Mouse (Mus musculus): ENCODE results near the gene Cd151. TPM values are rescaled to one million over a fixed set of nuclear protein-coding genes. Genes with fewer than 3 reads are reported as not detected.

Cd151 gene
- total RNA-seq, 2 experiments from 2014 or later = 30.7 to 31.4 TPM

DNA sequence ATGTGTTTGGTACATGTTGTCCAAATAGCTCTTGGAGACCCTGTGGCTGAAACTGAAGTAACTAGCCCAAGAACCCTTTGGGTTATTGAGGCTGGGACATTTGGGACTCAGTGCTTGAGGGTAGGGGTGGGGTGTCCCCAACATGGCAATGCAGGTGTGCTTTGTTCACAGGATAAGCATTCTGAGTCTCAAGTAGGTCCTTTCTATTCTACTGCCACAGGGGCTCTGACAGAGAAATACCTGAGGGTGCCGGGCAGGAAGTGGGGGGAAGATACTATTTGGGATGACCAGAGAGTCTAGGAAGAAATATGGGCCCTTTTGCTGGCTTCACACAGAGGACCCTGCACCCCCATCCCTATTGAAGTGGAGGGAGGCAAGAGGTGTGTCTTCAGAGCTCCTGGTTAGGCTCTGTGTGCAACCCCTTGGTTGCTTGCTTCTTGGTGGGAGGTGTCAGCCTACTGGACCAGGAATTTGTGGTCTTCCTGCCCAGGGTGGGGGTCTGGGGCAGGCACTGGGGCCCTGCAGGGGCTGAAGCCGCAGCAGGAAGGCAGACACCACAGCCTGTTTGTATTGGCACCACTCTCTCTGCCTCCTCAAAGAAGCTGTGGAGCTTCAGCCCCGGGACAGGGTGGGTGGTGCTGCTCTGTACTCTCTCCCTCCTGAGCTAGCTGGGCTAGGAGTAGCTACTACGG is 10.5 kb downstream of the Cd151 start:
- Histone ChIP-seq H3K4me3 (no peak overlapping the region), H3K27ac (peak overlapping the region; percentile 40; the same call in 1 of the 2 replicates)
- no peak for TF ChIP-seq CTCF (IDR thresholded peaks at IDR 0.05)
- intact Hi-C loops (cut with DNase I) = no loop called here
- DNase-seq (ENCODE audit: extremely low spot score in 1 of 2, low spot score in 2 of 2) = no peak

DNA sequence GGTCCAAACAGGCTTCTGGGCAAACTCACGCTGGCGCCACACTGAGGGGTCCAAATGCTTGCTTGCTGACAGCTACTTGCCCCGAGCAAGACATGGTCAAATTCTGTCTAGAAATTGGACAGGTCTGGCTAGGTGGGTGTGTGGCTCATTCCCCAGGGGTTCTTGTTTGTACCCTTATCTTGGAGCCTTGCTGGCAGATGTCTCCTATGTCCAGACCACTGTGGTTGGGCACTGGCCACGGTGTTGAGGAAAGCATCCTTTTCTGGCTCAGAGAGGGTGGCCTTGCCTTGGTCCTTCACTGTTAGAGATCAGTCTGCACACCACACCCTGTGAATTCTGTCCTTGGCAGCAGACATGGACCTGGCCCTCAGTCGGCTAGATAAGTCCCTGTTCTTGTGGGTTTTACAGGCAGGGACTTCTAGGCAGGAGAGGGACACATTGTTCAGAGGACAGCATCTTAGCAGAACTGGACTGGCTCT is 11.1 kb downstream of the Cd151 start:
- Histone ChIP-seq H3K4me3 (no peak overlapping the region), H3K27ac (peak overlapping the region; percentile 15; the same call in 1 of the 2 replicates)
- TF ChIP-seq CTCF (IDR thresholded peaks at IDR 0.05) = no peak
- DNase-seq (ENCODE audit: extremely low spot score in 1 of 2, low spot score in 2 of 2) = no peak
- intact Hi-C loops (cut with DNase I) = no loop called here

DNA sequence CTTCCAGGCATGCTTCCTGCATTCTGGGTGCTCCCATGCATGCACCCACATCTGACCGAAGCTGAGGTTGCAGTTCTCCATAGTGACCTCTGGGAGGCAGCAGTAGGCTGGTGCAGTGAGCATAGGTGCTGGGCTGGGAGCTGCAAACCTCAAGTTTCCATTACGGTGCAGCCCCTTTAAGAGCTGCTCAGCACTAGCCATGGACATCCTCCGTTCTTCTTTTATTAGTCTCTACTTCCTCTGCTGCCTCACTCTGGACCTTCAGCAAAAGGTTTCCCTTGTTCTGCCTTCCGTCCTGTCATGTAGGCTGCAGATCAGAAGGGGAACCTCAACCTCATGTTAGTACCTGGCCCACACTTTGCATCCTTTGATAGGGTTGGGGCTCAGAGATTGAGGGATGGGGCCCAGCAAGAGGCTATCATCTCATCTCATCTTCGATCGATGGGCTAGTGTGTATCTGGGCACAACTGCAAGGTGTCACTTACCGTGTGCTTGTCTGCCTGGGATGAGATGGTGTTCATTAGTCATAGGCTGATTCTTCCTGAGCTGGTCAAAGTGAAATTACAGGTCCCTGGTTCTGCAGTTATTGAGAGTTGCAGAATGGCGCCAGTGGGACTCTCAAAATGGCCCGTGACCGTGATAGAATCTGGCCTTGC is 13.8 kb downstream of the Cd151 start:
- TF ChIP-seq CTCF (IDR thresholded peaks at IDR 0.05) = peak; percentile 92
- peak; percentile 66 to 67 for DNase-seq (ENCODE audit: extremely low spot score in 1 of 2, low spot score in 2 of 2)
- intact Hi-C loops (cut with DNase I) = loop anchor here (1.0 to 2.0 kb wide), 2 partner anchors 44 to 186 kb away; no protein-coding TSS in a partner anchor
- no peak overlapping the region for H3K27ac ChIP-seq
- 0 out of 2 replicates have a peak overlapping the region, but pooled peaks have one; percentile 13 for H3K4me3 ChIP-seq

DNA sequence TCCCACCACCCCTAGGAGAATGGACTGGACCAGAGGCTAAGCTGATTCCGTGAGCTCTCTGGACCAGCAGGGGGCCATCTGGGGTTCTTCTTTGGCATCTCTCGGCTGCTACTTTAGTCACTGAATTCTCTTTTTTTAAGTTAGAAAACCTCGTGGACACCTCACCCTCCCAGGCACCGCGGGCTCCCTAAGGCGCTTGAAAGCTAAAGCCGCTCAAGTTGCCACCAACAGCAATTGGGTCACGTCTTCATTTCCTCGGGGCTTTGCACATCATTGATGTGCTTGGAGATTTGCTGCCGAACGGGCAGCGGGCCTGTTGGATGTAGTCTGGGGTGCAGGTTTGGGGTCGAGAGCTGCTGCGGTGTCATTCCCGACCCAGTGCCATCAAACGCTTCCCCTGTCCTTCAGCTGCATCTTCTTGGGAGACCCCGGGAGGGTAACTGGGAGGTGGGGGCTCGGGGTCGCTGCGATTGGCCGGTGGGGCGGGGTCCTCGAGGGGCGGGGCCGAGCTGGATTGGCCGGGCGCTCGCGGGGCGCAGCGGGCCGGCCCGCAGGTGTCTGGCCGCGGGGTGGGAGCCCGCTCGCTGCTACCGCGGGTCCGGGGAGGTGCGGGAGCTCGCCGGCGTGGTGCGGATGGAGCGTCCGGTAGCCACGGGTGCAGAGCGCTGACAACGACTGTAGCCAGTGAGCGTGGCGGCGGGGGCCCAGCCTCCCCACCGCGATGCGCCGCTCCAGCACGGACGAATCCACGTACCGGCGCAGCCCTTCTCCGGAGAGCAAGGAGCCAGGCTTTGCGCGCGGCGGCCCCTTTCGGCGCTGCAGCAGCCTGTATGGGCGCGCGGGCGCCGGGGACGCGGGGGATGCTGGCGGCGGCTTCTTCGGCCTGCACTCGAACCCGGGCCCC is 14.6 kb downstream of the Cd151 start:
- H3K4me3 ChIP-seq = peak overlapping the region; percentile 57
- peak overlapping the region; percentile 57 for H3K27ac ChIP-seq
- intact Hi-C loops (cut with DNase I) = loop anchor here (2.0 kb wide), 1 partner anchor 185 kb away; no protein-coding TSS in a partner anchor
- peak; percentile 50 to 60 for DNase-seq (ENCODE audit: extremely low spot score in 1 of 2, low spot score in 2 of 2)
- TF ChIP-seq CTCF (IDR thresholded peaks at IDR 0.05) = peak; percentile 51

DNA sequence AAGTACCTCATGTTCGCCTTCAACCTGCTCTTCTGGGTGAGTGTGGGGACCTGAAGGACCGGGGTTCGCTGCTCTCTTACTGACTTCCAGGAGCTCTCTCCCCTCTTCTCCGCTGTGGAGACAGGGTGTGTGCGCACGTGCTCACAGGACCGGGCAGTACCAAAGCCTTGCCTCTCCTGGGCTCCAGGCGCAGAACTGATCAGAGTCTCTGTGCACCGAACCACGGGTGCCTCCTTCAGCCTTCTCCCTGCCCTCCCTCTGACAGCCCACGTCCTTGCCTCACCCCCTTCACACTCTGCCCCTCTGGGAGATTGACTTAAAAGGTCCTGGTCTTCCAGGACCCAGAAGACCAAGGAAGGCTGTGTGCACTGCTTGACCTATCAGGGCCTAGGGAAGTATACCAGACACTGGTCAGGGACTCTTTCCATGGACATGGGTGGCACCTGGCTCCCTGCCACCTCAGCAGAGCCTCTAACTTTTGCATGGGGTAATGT is 15.4 kb downstream of the Cd151 start:
- Histone ChIP-seq H3K4me3 (peak overlapping the region; percentile 57), H3K27ac (no peak overlapping the region; the same call in 1 of the 2 replicates)
- DNase-seq (ENCODE audit: extremely low spot score in 1 of 2, low spot score in 2 of 2) = no peak
- intact Hi-C loops (cut with DNase I) = no loop called here
- TF ChIP-seq CTCF (IDR thresholded peaks at IDR 0.05) = no peak

DNA sequence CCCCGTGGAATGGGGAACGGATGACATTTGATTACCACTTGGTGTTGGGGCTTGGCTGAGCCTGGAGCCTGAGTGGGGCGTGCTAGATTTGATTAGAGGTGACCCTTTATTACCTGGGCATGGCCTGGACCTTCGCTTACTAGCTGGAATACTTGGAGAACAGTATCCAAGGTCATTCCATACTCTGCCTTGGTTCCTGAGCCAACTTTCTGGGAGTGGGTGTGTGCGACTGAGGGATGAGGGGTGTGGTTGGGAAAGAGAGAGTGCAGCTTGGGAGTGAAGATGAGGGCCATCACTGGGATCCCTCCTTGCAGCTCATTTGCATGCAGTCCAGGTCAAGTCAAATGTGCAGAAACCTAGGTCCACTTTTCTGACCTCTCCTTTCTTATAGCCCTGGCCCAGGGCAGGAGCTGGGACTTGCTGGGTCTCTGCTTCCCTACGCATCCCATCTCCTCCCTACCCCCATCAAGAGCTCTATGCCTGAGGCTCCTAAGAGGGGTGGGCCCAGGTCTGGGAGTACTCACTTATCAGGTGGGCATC is 16.0 kb downstream of the Cd151 start:
- Histone ChIP-seq H3K27ac (no peak overlapping the region), H3K4me3 (no peak overlapping the region)
- no peak for TF ChIP-seq CTCF (IDR thresholded peaks at IDR 0.05)
- no peak for DNase-seq (ENCODE audit: extremely low spot score in 1 of 2, low spot score in 2 of 2)
- intact Hi-C loops (cut with DNase I) = no loop called here

DNA sequence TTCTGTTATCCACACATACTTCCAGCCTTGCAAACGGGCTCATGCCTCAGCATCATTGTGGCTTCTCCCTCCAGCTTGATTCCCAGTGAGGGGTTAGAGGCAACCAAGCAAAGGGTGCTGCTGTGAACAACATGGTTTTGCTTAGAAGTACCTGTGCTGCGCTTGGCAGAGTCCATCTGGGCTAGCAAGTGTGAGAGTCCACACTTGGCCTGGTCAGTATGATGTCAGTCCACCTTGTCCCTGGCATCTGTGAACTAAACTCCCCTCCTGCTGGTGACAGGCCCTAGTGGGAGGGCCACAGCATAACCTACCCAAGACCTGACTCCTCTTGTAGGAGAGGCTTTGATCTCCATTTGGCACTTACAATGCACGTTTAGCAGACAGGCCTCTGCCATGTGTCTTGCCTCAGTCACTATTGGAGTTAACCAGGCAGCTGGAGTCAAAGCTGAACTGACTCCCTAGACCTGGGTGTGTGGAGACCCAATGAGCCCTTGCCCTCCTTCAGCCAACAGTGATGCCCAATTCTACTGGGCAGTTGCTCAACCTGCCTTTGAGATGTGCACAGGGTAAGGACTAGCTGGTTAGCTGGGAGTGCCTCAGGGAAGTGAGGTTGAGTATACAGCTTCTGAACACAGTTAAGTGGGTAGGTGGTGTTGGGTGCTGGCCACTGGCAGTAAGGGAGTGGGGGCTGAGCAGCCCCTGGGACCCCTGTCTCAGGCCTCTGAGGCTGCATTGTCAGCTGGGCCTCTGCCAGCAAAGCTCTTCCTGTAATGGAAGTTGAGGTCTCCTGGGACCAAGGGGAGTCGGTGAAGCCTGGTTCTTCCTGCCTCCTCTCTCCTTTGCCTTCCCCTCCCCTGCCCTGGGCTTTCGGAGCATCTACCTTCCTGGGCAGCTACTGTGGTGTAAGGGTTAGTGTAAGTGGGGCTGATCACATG is 17.3 kb downstream of the Cd151 start:
- DNase-seq (ENCODE audit: extremely low spot score in 1 of 2, low spot score in 2 of 2) = no peak
- TF ChIP-seq CTCF (IDR thresholded peaks at IDR 0.05) = no peak
- H3K27ac ChIP-seq = no peak overlapping the region
- intact Hi-C loops (cut with DNase I) = no loop called here
- H3K4me3 ChIP-seq = no peak overlapping the region

DNA sequence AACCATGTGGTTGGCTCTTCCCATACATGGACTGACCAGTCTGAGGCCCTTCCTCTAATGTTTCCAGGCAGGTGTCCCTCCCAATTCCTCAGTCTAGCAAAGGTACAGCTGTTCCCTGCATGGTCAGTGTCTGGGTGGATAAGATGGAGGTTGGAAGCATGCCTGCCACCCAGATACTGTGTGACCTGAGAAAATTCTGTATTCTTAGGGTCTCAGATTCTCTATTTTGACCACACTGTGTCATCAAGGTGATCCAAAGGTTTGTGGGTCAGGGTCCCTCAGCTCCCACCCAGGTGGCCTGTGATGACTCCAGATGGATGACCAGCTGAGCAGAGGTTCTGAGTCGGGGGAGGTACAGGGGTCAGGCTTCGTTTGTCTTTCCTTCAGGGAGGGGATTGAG is 18.0 kb downstream of the Cd151 start:
- H3K4me3 ChIP-seq = no peak overlapping the region
- intact Hi-C loops (cut with DNase I) = no loop called here
- DNase-seq (ENCODE audit: extremely low spot score in 1 of 2, low spot score in 2 of 2) = peak in 1 of 2 experiments; percentile 6
- TF ChIP-seq CTCF (IDR thresholded peaks at IDR 0.05) = no peak
- H3K27ac ChIP-seq = no peak overlapping the region

GRCm38 (mm10) chr7:141485606-141486005 is 18.4 kb downstream of the Cd151 start:
- peak in 1 of 2 experiments; percentile 7 for DNase-seq (ENCODE audit: extremely low spot score in 1 of 2, low spot score in 2 of 2)
- intact Hi-C loops (cut with DNase I) = no loop called here
- Histone ChIP-seq H3K4me3 (no peak overlapping the region), H3K27ac (no peak overlapping the region)
- no peak for TF ChIP-seq CTCF (IDR thresholded peaks at IDR 0.05)

DNA sequence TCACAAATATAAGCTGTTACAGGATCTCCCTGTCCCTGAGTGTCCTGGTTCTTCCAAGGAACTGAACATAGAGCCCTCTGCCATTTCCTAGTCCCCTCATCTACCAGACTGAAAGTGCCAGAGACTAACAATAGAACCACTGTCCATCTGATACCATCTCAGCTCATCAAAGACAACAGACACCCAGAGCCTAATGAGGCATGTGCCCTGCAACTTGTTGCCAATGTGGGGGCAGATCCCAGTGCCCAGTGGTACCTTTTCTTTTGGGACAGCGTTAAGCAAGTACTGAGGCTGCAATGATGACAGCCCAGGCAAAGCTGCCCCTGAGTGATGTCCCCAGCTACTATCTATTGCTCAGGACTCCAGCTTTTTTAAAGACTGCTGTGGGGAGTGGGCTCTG is 19.0 kb downstream of the Cd151 start:
- Histone ChIP-seq H3K4me3 (no peak overlapping the region), H3K27ac (no peak overlapping the region)
- no peak for DNase-seq (ENCODE audit: extremely low spot score in 1 of 2, low spot score in 2 of 2)
- no peak for TF ChIP-seq CTCF (IDR thresholded peaks at IDR 0.05)
- intact Hi-C loops (cut with DNase I) = no loop called here
